Mouse (Mus musculus) layer of hippocampus, adult 8-10 months (tissue): ENCODE measurements around the gene Gm17660. TPM values are rescaled to one million over a fixed set of nuclear protein-coding genes. Genes with fewer than 3 reads are reported as not detected.

Source experiments
- DNase-seq, 2 experiments: peaks; one replicate each; pipeline ENCODE4 v3.0.0; 2022; ENCODE audit warnings: low spot score in 2 of 2
- total RNA-seq, 4 experiments: library from RNA; stranded (reverse); gene quantifications; 2 replicates each; pipeline ENCODE4 v1.2.4; 2022

Gm17660 gene
- total RNA-seq, 4 experiments from 2014 or later, result 0.80 TPM; not detected in 3

GRCm38 (mm10) chr5:104085366-104085765 is 8.0 kb upstream of the Gm17660 start:
- no peak for DNase-seq

- DNase-seq, result no peak
Observed at GRCm38 (mm10) chr5:104080736-104081135, 3.3 kb upstream of the Gm17660 start.

- DNase-seq, result no peak
Observed at GRCm38 (mm10) chr5:104076361-104076760, 1.0 kb downstream of the Gm17660 start.

GRCm38 (mm10) chr5:104074388-104074787 is 3.0 kb downstream of the Gm17660 start:
- peak in 1 of 2 experiments; percentile 52 for DNase-seq

DNA sequence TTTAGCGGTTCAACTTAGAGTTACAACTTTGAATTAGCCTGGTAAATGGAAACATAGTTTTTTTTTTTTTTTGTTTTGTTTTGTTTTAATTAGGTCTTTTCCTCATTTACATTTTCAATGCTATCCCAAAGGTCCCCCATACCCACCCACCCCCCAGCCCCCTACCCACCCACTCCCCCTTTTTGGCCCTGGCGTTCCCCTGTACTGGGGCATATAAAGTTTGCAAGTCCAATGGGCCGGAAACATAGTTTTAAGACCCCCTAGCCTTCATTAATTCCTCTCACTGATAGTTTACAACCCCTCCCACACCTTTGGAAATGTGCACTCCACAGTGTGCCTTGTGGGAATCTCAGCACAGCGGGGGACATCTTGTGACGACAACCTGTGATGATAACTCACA is 3.8 kb downstream of the Gm17660 start:
- no peak for DNase-seq

- DNase-seq, result no peak
Observed at GRCm38 (mm10) chr5:104072272-104072886, 5.0 kb downstream of the Gm17660 start.

GRCm38 (mm10) chr5:104071048-104071447 is 6.4 kb downstream of the Gm17660 start:
- DNase-seq, result no peak

- no peak for DNase-seq
Observed at GRCm38 (mm10) chr5:104068751-104069150, 8.7 kb downstream of the Gm17660 start.

DNA sequence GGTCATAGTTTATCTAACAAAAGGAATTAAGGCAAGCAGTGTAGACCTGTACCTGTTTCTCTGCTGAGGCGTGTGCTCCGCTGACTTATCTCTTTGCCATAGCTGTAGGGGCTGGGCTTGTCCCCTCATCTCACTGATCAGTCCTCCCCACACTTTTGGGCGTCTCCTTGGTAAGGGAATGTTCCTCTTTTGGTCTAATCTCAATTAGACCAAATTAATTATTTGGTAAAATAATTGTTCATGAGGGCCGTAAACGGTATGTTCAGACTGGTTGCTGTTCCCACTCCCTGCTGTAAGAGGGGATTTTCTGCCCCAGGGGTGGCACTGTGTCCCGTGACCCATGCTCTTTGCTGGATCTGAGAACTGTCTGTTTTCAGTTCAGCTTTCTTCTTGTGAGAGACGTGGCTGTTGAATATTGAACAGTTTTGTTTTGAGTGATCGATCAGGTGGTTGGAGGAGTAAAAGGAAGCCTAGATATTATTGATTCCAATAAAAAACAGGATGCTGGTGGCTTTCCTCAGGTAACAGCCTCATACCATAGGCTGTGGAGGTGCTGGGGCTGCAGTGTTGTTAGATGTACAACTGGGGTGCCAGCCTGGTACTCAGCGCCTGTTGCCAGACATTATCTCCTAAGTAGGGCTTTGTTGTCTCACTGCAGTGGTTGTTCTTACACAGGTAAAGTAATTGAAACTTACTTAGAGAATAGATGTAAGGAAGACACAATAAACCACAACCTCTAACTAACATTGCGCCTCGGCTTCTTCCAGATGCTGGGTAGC is 14.4 kb downstream of the Gm17660 start:
- no peak for DNase-seq

DNA sequence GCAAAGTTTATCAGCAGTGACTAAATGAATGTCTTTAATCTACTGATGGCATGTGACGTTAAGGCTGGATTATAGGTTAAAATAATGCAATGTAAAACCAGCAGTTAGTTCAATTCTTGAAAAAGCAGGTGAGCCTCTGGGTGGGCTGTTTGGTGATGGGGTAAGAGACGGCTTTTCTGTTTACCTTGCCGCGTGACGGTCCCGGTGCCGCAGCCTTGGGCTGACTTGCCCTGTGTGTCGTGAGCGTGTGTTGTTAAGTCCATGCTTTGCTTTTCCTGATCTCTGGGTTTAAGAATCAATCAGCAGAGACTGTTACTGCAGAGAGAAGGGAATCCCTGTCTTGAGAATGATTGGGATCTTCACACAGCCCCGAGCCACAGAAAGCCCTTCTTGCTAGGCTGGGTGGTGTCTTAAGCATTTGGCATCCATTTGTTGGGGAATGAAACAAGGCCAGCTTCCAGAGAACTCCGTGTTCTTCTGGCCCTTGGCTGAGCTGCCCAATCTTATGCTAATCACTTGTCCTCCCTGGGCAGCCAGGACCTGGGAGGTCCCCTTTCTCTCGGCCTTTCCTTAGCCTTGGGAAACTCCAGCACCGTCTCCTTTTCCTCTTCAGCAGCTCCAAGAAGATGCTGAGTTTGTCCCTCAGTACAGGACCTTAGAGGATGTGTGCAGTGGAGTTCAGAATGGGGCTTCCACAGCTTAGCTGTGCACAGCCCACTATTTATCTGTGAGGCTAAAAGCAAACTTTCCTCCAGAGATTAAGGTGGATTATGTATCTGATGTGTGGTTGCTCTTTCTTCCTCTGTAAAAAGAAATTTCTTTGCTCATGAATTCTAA is 15.3 kb downstream of the Gm17660 start:
- DNase-seq, result no peak

- DNase-seq, result no peak
Observed at GRCm38 (mm10) chr5:104060429-104060828, 17.0 kb downstream of the Gm17660 start.

- DNase-seq, result no peak
Observed at GRCm38 (mm10) chr5:104059628-104060027, 17.8 kb downstream of the Gm17660 start.

DNA sequence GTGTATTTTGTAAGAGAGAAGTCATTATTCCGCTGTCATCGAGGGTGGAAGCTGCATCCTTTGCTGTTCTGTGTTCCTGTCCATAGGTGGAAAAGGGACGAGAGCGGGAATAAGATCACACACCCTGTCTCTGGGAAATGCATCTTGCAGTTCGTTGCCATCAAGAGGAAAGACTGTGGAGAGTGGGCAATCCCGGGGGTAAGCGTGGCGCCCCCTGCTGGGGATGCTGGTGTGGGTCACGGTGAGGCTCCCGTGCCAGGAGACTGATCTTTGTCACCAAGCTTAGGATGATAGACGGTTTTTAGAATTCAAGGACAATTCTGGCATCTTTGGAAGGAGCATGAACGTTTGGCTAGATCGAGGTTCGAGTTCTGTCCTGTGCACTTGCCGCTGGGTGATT is 19.4 kb downstream of the Gm17660 start:
- DNase-seq, result no peak

- no peak for DNase-seq
Observed at GRCm38 (mm10) chr5:104056295-104056694, 21.1 kb downstream of the Gm17660 start.

GRCm38 (mm10) chr5:104055816-104056215 is 21.6 kb downstream of the Gm17660 start:
- DNase-seq, result no peak

- no peak for DNase-seq
Observed at GRCm38 (mm10) chr5:104054938-104055337, 22.5 kb downstream of the Gm17660 start.

GRCm38 (mm10) chr5:104052956-104053355 is 24.5 kb downstream of the Gm17660 start:
- DNase-seq, result no peak

GRCm38 (mm10) chr5:104048139-104048538 is 29.3 kb downstream of the Gm17660 start:
- no peak for DNase-seq

DNA sequence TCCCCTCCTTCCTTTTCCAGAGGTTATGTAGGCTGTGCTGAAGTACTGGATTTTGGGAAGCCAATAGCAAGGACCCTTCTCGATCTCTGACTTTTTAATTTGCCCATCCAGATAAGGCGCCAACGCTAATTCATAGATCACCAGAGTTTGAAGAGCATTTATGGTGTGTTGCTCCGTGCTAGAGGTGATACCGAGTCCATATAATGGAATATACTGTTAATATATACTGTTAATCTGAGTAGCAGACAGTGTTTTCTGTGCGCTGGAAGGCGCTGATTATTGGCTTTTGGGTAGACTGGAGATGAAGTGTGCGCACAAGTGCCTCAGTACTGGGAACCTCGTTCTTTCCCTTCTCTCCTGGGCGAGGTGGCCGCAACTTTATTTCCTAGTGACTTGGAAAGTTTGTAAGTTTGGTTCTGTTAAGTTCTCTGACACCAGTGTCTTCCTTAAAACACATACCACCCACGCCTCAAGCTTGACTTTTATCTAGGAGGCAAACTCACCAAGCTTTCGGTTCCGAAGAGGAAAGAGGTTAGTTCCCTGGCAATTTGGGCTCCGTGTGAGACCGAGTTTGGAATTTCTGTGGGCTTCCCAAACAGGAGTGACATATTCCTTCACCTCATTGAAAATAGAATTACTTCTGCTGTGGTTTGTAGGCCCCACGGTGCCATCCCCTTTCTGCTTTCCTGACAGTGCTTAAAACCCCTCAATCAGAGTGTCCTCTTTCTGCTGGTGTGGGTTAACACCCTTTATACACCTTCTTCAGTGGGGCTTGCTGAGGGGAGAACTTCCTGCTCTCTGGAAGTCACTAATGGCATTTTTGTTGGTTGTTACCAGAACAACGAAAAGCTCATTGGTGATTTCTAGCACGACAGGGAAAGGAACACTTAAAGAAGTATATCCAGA is 30.0 kb downstream of the Gm17660 start:
- no peak for DNase-seq

DNA sequence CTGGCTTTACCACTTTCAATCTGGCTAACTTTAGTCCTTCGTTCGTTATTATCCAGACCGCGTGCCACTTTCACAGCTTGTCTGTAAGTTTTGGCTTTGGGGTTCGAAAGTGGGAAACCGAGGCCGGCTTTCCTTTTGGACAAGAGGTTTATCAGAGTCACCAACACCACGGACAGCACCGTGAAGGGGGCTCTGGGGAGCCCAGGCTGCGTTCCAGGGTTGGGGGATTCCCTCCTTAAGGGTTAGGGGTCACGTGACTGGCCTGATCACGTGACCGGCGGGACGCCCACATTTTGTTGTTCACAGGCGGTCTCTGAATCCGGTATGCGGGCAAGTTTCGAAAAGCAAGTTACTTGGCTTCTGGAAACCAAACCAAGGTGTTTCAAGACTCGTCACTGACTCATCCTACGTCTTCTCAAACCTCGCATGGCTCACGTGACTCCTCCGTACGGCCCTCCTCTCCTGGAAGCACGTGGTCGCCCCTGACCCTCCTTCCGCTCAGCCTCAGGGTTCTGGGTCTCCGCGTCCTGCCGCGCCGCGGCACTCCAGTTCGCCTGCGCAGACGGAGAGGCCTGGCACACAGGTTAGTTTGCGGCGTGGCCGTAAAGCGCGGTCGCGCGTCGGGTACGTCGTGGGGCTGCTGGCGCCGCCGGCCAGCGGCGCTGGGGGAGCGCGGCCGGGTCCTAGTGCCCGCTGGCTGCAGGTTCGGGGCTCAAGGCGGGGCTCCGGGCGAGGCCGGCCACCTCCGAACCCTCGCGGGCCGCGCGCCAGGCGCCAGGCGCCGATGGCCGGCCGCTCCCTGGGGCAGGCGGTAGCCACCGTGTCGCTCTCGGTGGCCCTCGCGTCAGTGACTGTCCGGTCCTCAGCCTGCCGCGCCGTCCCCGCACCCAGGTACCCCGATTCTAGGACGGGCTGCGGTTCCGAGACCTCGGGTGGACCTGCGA is 30.9 kb downstream of the Gm17660 start, which contains the start of gene Nudt9:
Nudt9 (plus strand) TSS at position 51 of the 944 bp plus-strand sequence.
- DNase-seq, result peak; percentile 97 to 98
